Mouse (Mus musculus) heart, embryonic 14.5 days (tissue): ENCODE measurements around the gene Sh3rf3. TPM values are rescaled to one million over a fixed set of nuclear protein-coding genes. Genes with fewer than 3 reads are reported as not detected.

Source experiments
- ATAC-seq: fragments of 200-750 bp; cut with Nextera tagmentation; 2 replicates; pipeline ENCODE4 v1.8.0; 2017; ENCODE audit warnings: low read depth, moderate TSS enrichment; ENCODE audit not compliant: insufficient number of reproducible peaks, insufficient read depth, low FRiP score
- H3K27ac ChIP-seq, 2 experiments: fragments of 200-500 bp in 1 of 2; fragments of 300-500 bp in 1 of 2; sonication (generic) in 1 of 2; replicated peaks in 1 of 2; 2 replicates each; pipeline ENCODE4 v1.5.1; 2012 to 2014; ENCODE audit warnings: low read depth in 2 of 2, low read length in 2 of 2, control low read depth in 1 of 2, mild to moderate bottlenecking in 1 of 2, mixed read lengths in 1 of 2; ENCODE audit not compliant: control insufficient read depth in 1 of 2, insufficient read depth in 1 of 2
- H3K27me3 ChIP-seq: fragments of 300-500 bp; sonication (generic); 2 replicates; pipeline ENCODE4 v1.6.1; 2014; ENCODE audit warnings: mild to moderate bottlenecking, low read length, control low read depth; ENCODE audit not compliant: control insufficient read depth, insufficient read depth
- H3K36me3 ChIP-seq: fragments of 300-500 bp; sonication (generic); 2 replicates; pipeline ENCODE4 v1.6.1; 2014; ENCODE audit warnings: mild to moderate bottlenecking, control low read depth, low read length, mixed read lengths; ENCODE audit not compliant: control insufficient read depth, insufficient read depth
- H3K4me1 ChIP-seq, 2 experiments: fragments of 200-500 bp in 1 of 2; fragments of 300-500 bp in 1 of 2; sonication (generic) in 1 of 2; 2 replicates each; pipeline ENCODE4 v1.6.1; 2012 to 2014; ENCODE audit warnings: low read length in 2 of 2, control low read depth in 1 of 2, mixed read lengths in 1 of 2; ENCODE audit not compliant: control insufficient read depth in 2 of 2, insufficient read depth in 2 of 2
- H3K4me2 ChIP-seq: fragments of 300-500 bp; sonication (generic); 2 replicates; pipeline ENCODE4 v1.6.1; 2014; ENCODE audit warnings: mild to moderate bottlenecking, low read length
- H3K4me3 ChIP-seq, 2 experiments: fragments of 200-500 bp in 1 of 2; fragments of 300-500 bp in 1 of 2; sonication (generic) in 1 of 2; 2 replicates each; pipeline ENCODE4 v1.5.1; 2012 to 2014; ENCODE audit warnings: low read length in 2 of 2, mild to moderate bottlenecking in 2 of 2, control low read depth in 1 of 2, low read depth in 1 of 2, moderate library complexity in 1 of 2; ENCODE audit not compliant: control insufficient read depth in 1 of 2, insufficient read depth in 1 of 2
- H3K9ac ChIP-seq: fragments of 300-500 bp; sonication (generic); 2 replicates; pipeline ENCODE4 v1.6.1; 2014; ENCODE audit warnings: mild to moderate bottlenecking, low read length
- H3K9me3 ChIP-seq: fragments of 300-500 bp; sonication (generic); 2 replicates; pipeline ENCODE4 v1.6.1; 2016; ENCODE audit warnings: low read length, control low read depth; ENCODE audit not compliant: control insufficient read depth
- WGBS: fragments of 180-500 bp; shearing (Covaris S2); extraction: QIAGEN DNeasy Blood & Tissue Kit; methylation state at CpG from one replicate; pipeline ENCODE4 v1.1.7; 2014; 5-methylcytosine and 5-hydroxymethylcytosine counted together
- polyA plus RNA-seq: library from polyadenylated mRNA; unstranded; fragments of >200 nt; fragmentation: Nextera tagmentation; extraction: Ambion mirVana; gene quantifications from 2 replicates; pipeline ENCODE4 v1.2.1, GENCODE M21; 2014

Gene Sh3rf3
- polyA plus RNA-seq, 1 experiment from 2014 or later = 0.65 TPM

GRCm38 (mm10) chr10:59112755-59113154 lies 299.6 kb downstream of the Sh3rf3 start:
- no peak overlapping the region for H3K9ac ChIP-seq
- H3K27ac ChIP-seq = no peak overlapping the region
- peaks cover 6 to 12% of the 10 kb centered on the region in 2 experiments; a peak in 3 of 4 replicates for H3K4me1 ChIP-seq
- ATAC-seq = no peak
- no peaks in the 10 kb centered on the region for H3K9me3 ChIP-seq
- no peak overlapping the region for H3K4me3 ChIP-seq
- H3K27me3 ChIP-seq = no peaks in the 10 kb centered on the region
- 87% methylated on average over 8 of the region's 8 CpGs for WGBS
- no peaks in the 10 kb centered on the region for H3K36me3 ChIP-seq
- H3K4me2 ChIP-seq = no peak overlapping the region

- no peak overlapping the region for H3K4me2 ChIP-seq
- ATAC-seq = no peak
- H3K9ac ChIP-seq = no peak overlapping the region
- no peaks in the 10 kb centered on the region for H3K36me3 ChIP-seq
- H3K4me1 ChIP-seq = peaks cover 6 to 12% of the 10 kb centered on the region in 2 experiments; a peak in 3 of 4 replicates
- WGBS = 88% methylated on average over 9 of the region's 9 CpGs
- no peak overlapping the region for H3K4me3 ChIP-seq
- no peak overlapping the region for H3K27ac ChIP-seq
- no peaks in the 10 kb centered on the region for H3K9me3 ChIP-seq
- no peaks in the 10 kb centered on the region for H3K27me3 ChIP-seq
These were observed 300.2 kb downstream of the Sh3rf3 start for GRCm38 (mm10) chr10:59113386-59113785.

- no peaks in the 10 kb centered on the region for H3K36me3 ChIP-seq
- H3K27ac ChIP-seq = 0 out of 4 replicates have a peak overlapping the region, but pooled peaks of 1 of the 2 experiments have one; percentile 6
- H3K27me3 ChIP-seq = no peaks in the 10 kb centered on the region
- no peak overlapping the region for H3K4me3 ChIP-seq
- peaks cover 6 to 12% of the 10 kb centered on the region in 2 experiments; a peak in 3 of 4 replicates for H3K4me1 ChIP-seq
- 14% methylated on average over 15 of the region's 15 CpGs for WGBS
- ATAC-seq = 0 out of 2 replicates have a peak, but pooled peaks have one; percentile 58
- H3K9ac ChIP-seq = no peak overlapping the region
- peak overlapping the region; percentile 40 for H3K4me2 ChIP-seq
- H3K9me3 ChIP-seq = no peaks in the 10 kb centered on the region
These were observed 301.6 kb downstream of the Sh3rf3 start for GRCm38 (mm10) chr10:59114535-59115291.

- no peaks in the 10 kb centered on the region for H3K36me3 ChIP-seq
- H3K27ac ChIP-seq = no peak overlapping the region
- H3K4me3 ChIP-seq = no peak overlapping the region
- H3K27me3 ChIP-seq = no peaks in the 10 kb centered on the region
- peaks cover 6 to 12% of the 10 kb centered on the region in 2 experiments; a peak in 3 of 4 replicates for H3K4me1 ChIP-seq
- H3K4me2 ChIP-seq = no peak overlapping the region
- no peaks in the 10 kb centered on the region for H3K9me3 ChIP-seq
- WGBS = 79% methylated on average over 2 of the region's 2 CpGs
- no peak overlapping the region for H3K9ac ChIP-seq
- no peak for ATAC-seq
These were observed 302.5 kb downstream of the Sh3rf3 start for GRCm38 (mm10) chr10:59115691-59116090.

- 80% methylated on average over 9 of the region's 9 CpGs for WGBS
- H3K4me2 ChIP-seq = no peak overlapping the region
- peaks cover 6 to 12% of the 10 kb centered on the region in 2 experiments; a peak in 3 of 4 replicates for H3K4me1 ChIP-seq
- H3K4me3 ChIP-seq = no peak overlapping the region
- no peaks in the 10 kb centered on the region for H3K36me3 ChIP-seq
- no peak overlapping the region for H3K9ac ChIP-seq
- no peak overlapping the region for H3K27ac ChIP-seq
- no peaks in the 10 kb centered on the region for H3K9me3 ChIP-seq
- ATAC-seq = no peak
- H3K27me3 ChIP-seq = no peaks in the 10 kb centered on the region
These were observed 303.2 kb downstream of the Sh3rf3 start for GRCm38 (mm10) chr10:59116331-59116730.

GRCm38 (mm10) chr10:59117555-59117954 lies 304.4 kb downstream of the Sh3rf3 start:
- Histone ChIP-seq H3K9me3 (no peaks in the 10 kb centered on the region), H3K9ac (no peak overlapping the region), H3K36me3 (no peaks in the 10 kb centered on the region), H3K27ac (no peak overlapping the region), H3K27me3 (no peaks in the 10 kb centered on the region), H3K4me2 (no peak overlapping the region), H3K4me1 (peaks cover 6 to 12% of the 10 kb centered on the region in 2 experiments; a peak in 3 of 4 replicates), H3K4me3 (no peak overlapping the region)
- WGBS = 72% methylated on average over 5 of the region's 5 CpGs
- ATAC-seq = no peak

GRCm38 (mm10) chr10:59119001-59119400 lies 305.8 kb downstream of the Sh3rf3 start:
- Histone ChIP-seq H3K4me2 (no peak overlapping the region), H3K4me1 (peaks cover 6 to 12% of the 10 kb centered on the region in 2 experiments; a peak in 3 of 4 replicates), H3K36me3 (no peaks in the 10 kb centered on the region), H3K27me3 (no peaks in the 10 kb centered on the region), H3K4me3 (no peak overlapping the region), H3K9me3 (no peaks in the 10 kb centered on the region), H3K27ac (no peak overlapping the region), H3K9ac (no peak overlapping the region)
- 92% methylated on average over 1 of the region's 1 CpGs for WGBS
- no peak for ATAC-seq
